Mouse (Mus musculus) heart, postnatal 0 days (tissue): ENCODE results near the gene Eif3g.

Source experiments
- CTCF ChIP-seq: IDR thresholded peaks from 2 replicates; pipeline ENCODE4 v1.5.1; 2016; ENCODE audit warnings: antibody characterized with exemption, control low read depth, low read depth
- EP300 ChIP-seq: IDR thresholded peaks from 2 replicates; pipeline ENCODE4 v1.6.1; 2016; ENCODE audit warnings: antibody characterized with exemption, low read depth

GRCm38 (mm10) chr9:20943396-20943795 is 45.0 kb upstream of the Eif3g start:
- TF ChIP-seq CTCF = no peak
- no peak for TF ChIP-seq EP300
